Mouse (Mus musculus) liver, postnatal 0 days (tissue): ENCODE measurements at regions not wholly inside any gene's neighbourhood (a gene's known extent, or its start where the extent isn't known, plus 50 kb on each side); places are given as distances from the start of the nearest gene placed in this dataset.

Experiments
- ATAC-seq: fragments of 200-750 bp; cut with Nextera tagmentation; 2 replicates; pipeline ENCODE4 v1.8.0; 2017; ENCODE audit warnings: mild to moderate bottlenecking, moderate library complexity
- DNase-seq: peaks from one replicate; pipeline ENCODE4 v3.0.0-alpha.2; 2016
- H3K27ac ChIP-seq: fragments of 300-500 bp; sonication (generic); 2 replicates; pipeline ENCODE4 v1.5.1; 2014; ENCODE audit warnings: antibody characterized with exemption, moderate library complexity, mild to moderate bottlenecking, low read depth
- H3K27me3 ChIP-seq: fragments of 300-500 bp; sonication (generic); 2 replicates; pipeline ENCODE4 v1.6.1; 2014; ENCODE audit warnings: low read length, control low read depth, mixed read lengths; ENCODE audit not compliant: insufficient read depth
- H3K36me3 ChIP-seq: fragments of 300-500 bp; sonication (generic); replicated peaks from 2 replicates; pipeline ENCODE4 v1.6.1; 2014; ENCODE audit warnings: mild to moderate bottlenecking, control low read depth, low read length, moderate library complexity, mixed read lengths; ENCODE audit not compliant: insufficient read depth
- H3K4me1 ChIP-seq: fragments of 300-500 bp; sonication (generic); 2 replicates; pipeline ENCODE4 v1.6.1; 2014; ENCODE audit warnings: antibody characterized with exemption, mild to moderate bottlenecking, control low read depth; ENCODE audit not compliant: insufficient read depth
- H3K4me2 ChIP-seq: fragments of 300-500 bp; sonication (generic); 2 replicates; pipeline ENCODE4 v1.6.1; 2014; ENCODE audit warnings: low read depth, mild to moderate bottlenecking, low read length, moderate library complexity, mixed read lengths
- H3K4me3 ChIP-seq: fragments of 300-500 bp; sonication (generic); 2 replicates; pipeline ENCODE4 v1.5.1; 2014; ENCODE audit warnings: low read depth, low read length
- H3K9ac ChIP-seq: fragments of 300-500 bp; sonication (generic); replicated peaks from 2 replicates; pipeline ENCODE4 v1.6.1; 2014; ENCODE audit warnings: mild to moderate bottlenecking, moderate library complexity
- H3K9me3 ChIP-seq: fragments of 300-500 bp; sonication (generic); 2 replicates; pipeline ENCODE4 v1.6.1; 2016; ENCODE audit warnings: mild to moderate bottlenecking, control low read depth, low read length, mixed read lengths
- CTCF ChIP-seq: sonication (generic); IDR thresholded peaks from 2 replicates; pipeline ENCODE4 v1.5.1; 2016; ENCODE audit warnings: antibody characterized with exemption, low read depth
- EP300 ChIP-seq: IDR thresholded peaks from 2 replicates; pipeline ENCODE4 v1.6.1; 2016; ENCODE audit warnings: antibody characterized with exemption, low read depth, mild to moderate bottlenecking
- WGBS: fragments of 180-500 bp; shearing (Covaris S2); extraction: QIAGEN DNeasy Blood & Tissue Kit; methylation state at CpG from one replicate; pipeline ENCODE4 v1.1.7; 2014; ENCODE audit not compliant: insufficient replicate concordance; 5-methylcytosine and 5-hydroxymethylcytosine counted together

GRCm38 (mm10) chr4:137200968-137201367 lies 76.3 kb upstream of the Wnt4 start:
- no peak overlapping the region for H3K4me2 ChIP-seq
- 72% methylated on average over 7 of the region's 7 CpGs for WGBS
- H3K9ac ChIP-seq: no peak overlapping the region
- TF ChIP-seq EP300 (no peak), CTCF (no peak)
- H3K27ac ChIP-seq: no peak overlapping the region
- H3K36me3 ChIP-seq: no peaks in the 10 kb centered on the region
- no peaks in the 10 kb centered on the region for H3K9me3 ChIP-seq
- no peak for DNase-seq
- no peaks in the 10 kb centered on the region for H3K4me1 ChIP-seq
- peaks cover 7% of the 10 kb centered on the region; the same call in 1 of the 2 replicates for H3K27me3 ChIP-seq
- H3K4me3 ChIP-seq: no peak overlapping the region
- no peak for ATAC-seq

GRCm38 (mm10) chr4:137200426-137200825 lies 76.9 kb upstream of the Wnt4 start:
- no peak overlapping the region for H3K9ac ChIP-seq
- ATAC-seq (no peak), DNase-seq (no peak)
- H3K27me3 ChIP-seq: peaks cover 7% of the 10 kb centered on the region; the same call in 1 of the 2 replicates
- 74% methylated on average over 9 of the region's 9 CpGs for WGBS
- no peaks in the 10 kb centered on the region for H3K4me1 ChIP-seq
- no peak overlapping the region for H3K27ac ChIP-seq
- H3K4me3 ChIP-seq: no peak overlapping the region
- H3K36me3 ChIP-seq: no peaks in the 10 kb centered on the region
- TF ChIP-seq CTCF (no peak), EP300 (no peak)
- no peak overlapping the region for H3K4me2 ChIP-seq
- no peaks in the 10 kb centered on the region for H3K9me3 ChIP-seq

GRCm38 (mm10) chr4:137196491-137196974 lies 80.8 kb upstream of the Wnt4 start:
- H3K4me3 ChIP-seq: no peak overlapping the region
- ATAC-seq: no peak
- H3K27me3 ChIP-seq: peaks cover 7% of the 10 kb centered on the region; the same call in 1 of the 2 replicates
- TF ChIP-seq EP300 (no peak), CTCF (no peak)
- H3K27ac ChIP-seq: no peak overlapping the region
- no peak overlapping the region for H3K9ac ChIP-seq
- no peak overlapping the region for H3K4me2 ChIP-seq
- no peak for DNase-seq
- H3K4me1 ChIP-seq: no peaks in the 10 kb centered on the region
- WGBS: 66% methylated on average over 5 of the region's 5 CpGs
- no peaks in the 10 kb centered on the region for H3K36me3 ChIP-seq
- no peaks in the 10 kb centered on the region for H3K9me3 ChIP-seq

- no peaks in the 10 kb centered on the region for H3K4me1 ChIP-seq
- H3K9me3 ChIP-seq: no peaks in the 10 kb centered on the region
- DNase-seq (no peak), ATAC-seq (no peak)
- WGBS: 77% methylated on average over 11 of the region's 11 CpGs
- H3K9ac ChIP-seq: no peak overlapping the region
- no peak for TF ChIP-seq EP300
- no peak for TF ChIP-seq CTCF
- no peak overlapping the region for H3K4me2 ChIP-seq
- H3K27me3 ChIP-seq: peaks cover 5% of the 10 kb centered on the region; the same call in 1 of the 2 replicates
- H3K36me3 ChIP-seq: no peaks in the 10 kb centered on the region
- H3K27ac ChIP-seq: no peak overlapping the region
- H3K4me3 ChIP-seq: no peak overlapping the region
Measured at GRCm38 (mm10) chr4:137194106-137194505, 83.2 kb upstream of the Wnt4 start.

DNA sequence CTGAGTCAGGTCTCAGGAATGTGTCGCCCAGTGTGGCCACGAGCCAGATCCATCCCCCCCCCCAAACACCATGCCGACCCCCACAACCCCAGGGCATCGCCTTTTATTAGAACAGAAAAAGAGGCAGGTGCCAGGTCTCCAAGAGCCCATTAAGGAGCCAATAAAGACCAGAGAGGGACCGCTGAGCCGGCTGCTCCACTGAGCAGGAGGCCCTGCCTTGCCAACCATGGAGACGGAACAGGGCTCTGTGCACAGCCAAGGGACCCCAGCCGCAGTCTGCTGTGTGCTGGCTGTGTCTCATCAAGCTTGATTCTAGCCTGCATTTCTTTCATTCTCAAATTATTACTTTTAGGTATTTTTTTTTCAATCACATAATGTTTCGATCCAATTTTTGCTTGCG lies 86.7 kb upstream of the Wnt4 start:
- H3K4me1 ChIP-seq: no peaks in the 10 kb centered on the region
- H3K27ac ChIP-seq: no peak overlapping the region
- H3K4me3 ChIP-seq: no peak overlapping the region
- 75% methylated on average over 10 of the region's 10 CpGs for WGBS
- TF ChIP-seq CTCF (no peak), EP300 (no peak)
- no peaks in the 10 kb centered on the region; the same call in 1 of the 2 replicates for H3K27me3 ChIP-seq
- no peak for DNase-seq
- no peak for ATAC-seq
- H3K36me3 ChIP-seq: no peaks in the 10 kb centered on the region
- H3K4me2 ChIP-seq: no peak overlapping the region
- H3K9me3 ChIP-seq: no peaks in the 10 kb centered on the region
- no peak overlapping the region for H3K9ac ChIP-seq

GRCm38 (mm10) chr4:137189801-137190200 lies 87.5 kb upstream of the Wnt4 start:
- no peaks in the 10 kb centered on the region; the same call in 1 of the 2 replicates for H3K27me3 ChIP-seq
- no peak for ATAC-seq
- 75% methylated on average over 4 of the region's 4 CpGs for WGBS
- H3K4me1 ChIP-seq: no peaks in the 10 kb centered on the region
- H3K27ac ChIP-seq: no peak overlapping the region
- no peak for DNase-seq
- H3K4me2 ChIP-seq: no peak overlapping the region
- no peaks in the 10 kb centered on the region for H3K36me3 ChIP-seq
- H3K9ac ChIP-seq: no peak overlapping the region
- no peak overlapping the region for H3K4me3 ChIP-seq
- no peak for TF ChIP-seq EP300
- no peak for TF ChIP-seq CTCF
- no peaks in the 10 kb centered on the region for H3K9me3 ChIP-seq

DNA sequence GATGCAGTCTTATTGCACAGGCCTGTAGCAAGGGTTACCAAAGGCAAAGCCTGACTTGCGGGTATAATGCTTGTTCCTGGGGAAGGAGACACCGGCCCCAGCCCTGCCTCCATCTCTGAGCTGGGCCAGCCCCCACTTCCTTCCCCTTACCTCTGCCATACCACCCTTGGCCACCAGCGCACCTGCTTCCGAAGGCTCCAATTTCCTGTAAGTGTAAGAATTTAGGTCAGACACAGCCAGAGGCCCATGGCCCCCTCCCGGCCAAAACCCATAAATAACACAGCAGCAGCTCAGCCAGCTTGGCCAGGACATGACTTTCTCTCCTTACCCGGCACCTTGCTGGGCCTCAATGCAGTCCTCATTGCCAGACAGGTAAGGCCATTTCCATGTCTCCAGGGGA lies 88.2 kb upstream of the Wnt4 start:
- Histone ChIP-seq H3K9ac (no peak overlapping the region), H3K9me3 (no peaks in the 10 kb centered on the region), H3K4me1 (no peaks in the 10 kb centered on the region), H3K4me2 (no peak overlapping the region), H3K27me3 (no peaks in the 10 kb centered on the region; the same call in 1 of the 2 replicates), H3K4me3 (no peak overlapping the region), H3K27ac (no peak overlapping the region), H3K36me3 (no peaks in the 10 kb centered on the region)
- ATAC-seq (no peak), DNase-seq (no peak)
- 26% methylated on average over 6 of the region's 6 CpGs for WGBS
- TF ChIP-seq CTCF (no peak), EP300 (no peak)
